ENCODE assay signal across 21 mouse cellular contexts in genomic region chr14:28412252-28412995, GRCm38 (mm10).
DNase-seq lines count a peak whose midpoint lies in the region; ATAC-seq and TF ChIP-seq lines count a peak whose summit lies in the region.
"Had no signal": no experiment of that assay in that cellular context is flagged by ENCODE, and none has a peak within 500 bp of the region (broad histone marks: within the 10 kb centered on the region; RNA-seq: fewer than 3 reads in every experiment).

No protein-coding gene starts in this region.

- no peaks in the 10 kb centered on the region for H3K27me3 ChIP-seq in heart, embryonic 10.5 days (ENCODE audit: insufficient read depth, poor library complexity, severe bottlenecking)
- no peaks in the 10 kb centered on the region for H3K27me3 ChIP-seq in stomach, embryonic 16.5 days (ENCODE audit: control insufficient read depth, insufficient read depth, low read length)
- H3K27me3 ChIP-seq in stomach, postnatal 0 days (ENCODE audit: control insufficient read depth, insufficient read depth, low read length), result no peaks in the 10 kb centered on the region
- H3K27me3 ChIP-seq in heart, embryonic 13.5 days (replicated peaks), result peaks cover 5% of the 10 kb centered on the region; the same call in 1 of the 2 replicates
- H3K27me3 ChIP-seq: hindbrain, embryonic 15.5 days had no signal

- intact Hi-C loops in heart, postnatal 36 days (cut with DNase I), result no loop called here

- peak overlapping the region; percentile 12; the same call in 1 of the 2 replicates for H3K9ac ChIP-seq in stomach, embryonic 16.5 days (ENCODE audit: low read length)
- H3K9ac ChIP-seq in stomach, postnatal 0 days (ENCODE audit: low read length), result no peak overlapping the region
- H3K9ac ChIP-seq in heart, embryonic 13.5 days, result no peak overlapping the region
- H3K9ac ChIP-seq: forebrain, postnatal 0 days; hindbrain, embryonic 15.5 days; liver, postnatal 0 days had no signal

- no peaks in the 10 kb centered on the region for H3K36me3 ChIP-seq in heart, embryonic 10.5 days
- no peaks in the 10 kb centered on the region for H3K36me3 ChIP-seq in stomach, embryonic 16.5 days (ENCODE audit: control insufficient read depth, insufficient read depth, low read length)
- H3K36me3 ChIP-seq in stomach, postnatal 0 days (ENCODE audit: control insufficient read depth, insufficient read depth, low read length), result no peaks in the 10 kb centered on the region
- no peaks in the 10 kb centered on the region for H3K36me3 ChIP-seq in heart, embryonic 13.5 days
- H3K36me3 ChIP-seq: hindbrain, embryonic 15.5 days had no signal

- no peak overlapping the region for H3K4me3 ChIP-seq in heart, embryonic 10.5 days
- H3K4me3 ChIP-seq in stomach, embryonic 16.5 days (replicated peaks; ENCODE audit: low read length), result no peak overlapping the region
- H3K4me3 ChIP-seq in stomach, postnatal 0 days (ENCODE audit: low read depth, low read length), result no peak overlapping the region
- H3K4me3 ChIP-seq in heart, embryonic 13.5 days, result no peak overlapping the region
- H3K4me3 ChIP-seq: erythroblast, embryonic 14.5 days; hindbrain, embryonic 15.5 days had no signal

- H3K9me3 ChIP-seq in heart, embryonic 10.5 days, result no peaks in the 10 kb centered on the region
- no peaks in the 10 kb centered on the region for H3K9me3 ChIP-seq in stomach, embryonic 16.5 days (replicated peaks; ENCODE audit: control insufficient read depth, low read length)
- H3K9me3 ChIP-seq in stomach, postnatal 0 days (ENCODE audit: control insufficient read depth, low read length), result no peaks in the 10 kb centered on the region
- no peaks in the 10 kb centered on the region for H3K9me3 ChIP-seq in heart, embryonic 13.5 days
- H3K9me3 ChIP-seq: hindbrain, embryonic 15.5 days had no signal

- TF ChIP-seq CTCF in stomach, postnatal 0 days (IDR thresholded peaks at IDR 0.05; ENCODE audit: low read depth), result no peak

- no peak overlapping the region for H3K4me2 ChIP-seq in stomach, embryonic 16.5 days (ENCODE audit: low read depth, low read length)
- H3K4me2 ChIP-seq in stomach, postnatal 0 days (replicated peaks; ENCODE audit: low read depth), result no peak overlapping the region
- no peak overlapping the region for H3K4me2 ChIP-seq in heart, embryonic 13.5 days
- H3K4me2 ChIP-seq: hindbrain, embryonic 15.5 days; midbrain, embryonic 11.5 days had no signal

- H3K27ac ChIP-seq in heart, embryonic 10.5 days, result peak overlapping the region; percentile 81
- no peak overlapping the region for H3K27ac ChIP-seq in stomach, embryonic 16.5 days (ENCODE audit: low read length)
- H3K27ac ChIP-seq in stomach, postnatal 0 days (replicated peaks), result no peak overlapping the region
- H3K27ac ChIP-seq in heart, embryonic 13.5 days (replicated peaks), result peak overlapping the region; percentile 39; the same call in 1 of the 2 replicates
- H3K27ac ChIP-seq: hindbrain, embryonic 15.5 days had no signal

- no peak for ATAC-seq in stomach, embryonic 16.5 days (ENCODE audit: insufficient read depth, low FRiP score)
- ATAC-seq in stomach, postnatal 0 days (ENCODE audit: low FRiP score, low TSS enrichment), result no peak
- no peak; the same call in 1 of the 2 replicates for ATAC-seq in heart, embryonic 13.5 days (ENCODE audit: extremely low read depth, insufficient number of reproducible peaks, low FRiP score, low TSS enrichment)
- ATAC-seq: forebrain, postnatal 0 days; intestine, embryonic 16.5 days; liver, postnatal 0 days had no signal

- peak; percentile 77 for DNase-seq in heart, embryonic 10.5 days (ENCODE audit: low spot score)
- DNase-seq in heart, postnatal 36 days, result no peak
- no peak for DNase-seq in stomach, postnatal 0 days (ENCODE audit: low spot score)
- no peak for DNase-seq in thymus, postnatal 0 days (ENCODE audit: low spot score)
- DNase-seq in cerebellum, postnatal 10 days, result no peak
- DNase-seq: adrenal gland, adult 8-10 months; cerebellum, adult 11 months; cerebellum, postnatal 36 days; forebrain, postnatal 0 days; kidney, postnatal 25 days; layer of hippocampus, adult 9-11 months; liver; liver, postnatal 0 days; lung, postnatal 36 days; right cerebral cortex, postnatal 4 days had no signal

- peaks cover 44% of the 10 kb centered on the region for H3K4me1 ChIP-seq in heart, embryonic 10.5 days
- peaks cover 9% of the 10 kb centered on the region; the same call in 1 of the 2 replicates for H3K4me1 ChIP-seq in stomach, embryonic 16.5 days (ENCODE audit: control insufficient read depth, insufficient read depth, low read length)
- no peaks in the 10 kb centered on the region for H3K4me1 ChIP-seq in stomach, postnatal 0 days (replicated peaks; ENCODE audit: control insufficient read depth, insufficient read depth)
- H3K4me1 ChIP-seq in heart, embryonic 13.5 days, result peaks cover 55% of the 10 kb centered on the region

- no peak for TF ChIP-seq EP300 in stomach, postnatal 0 days (optimal IDR thresholded peaks at IDR 0.05)

- 40% methylated on average over 8 of the region's 8 CpGs for WGBS in heart, embryonic 10.5 days
- 68% methylated on average over 8 of the region's 8 CpGs for WGBS in stomach, embryonic 16.5 days
- WGBS in stomach, postnatal 0 days, result 72% methylated on average over 8 of the region's 8 CpGs
- 38% methylated on average over 8 of the region's 8 CpGs for WGBS in heart, embryonic 13.5 days

Comparison
In these comparisons a context has a peak if more than half of its experiments do, and no peak if none do; other contexts are left out.
1. H3K27ac ChIP-seq: peak in heart, embryonic 10.5 days (single experiment) and heart, embryonic 13.5 days (single experiment); none in stomach, embryonic 16.5 days (single experiment) and stomach, postnatal 0 days (single experiment).